Mouse (Mus musculus) forebrain, embryonic 13.5 days (tissue): ENCODE measurements at regions not wholly inside any gene's neighbourhood (a gene's known extent, or its start where the extent isn't known, plus 50 kb on each side); places are given as distances from the start of the nearest gene placed in this dataset.

Experiments
- ATAC-seq: fragments of 200-750 bp; cut with Nextera tagmentation; 2 replicates; pipeline ENCODE4 v1.8.0; 2017
- H3K27ac ChIP-seq: fragments of 300-500 bp; sonication (generic); 2 replicates; pipeline ENCODE4 v1.5.1; 2015; ENCODE audit warnings: inconsistent platforms, mild to moderate bottlenecking, moderate library complexity
- H3K27me3 ChIP-seq: fragments of 300-500 bp; sonication (generic); 2 replicates; pipeline ENCODE4 v1.6.1; 2015; ENCODE audit warnings: mild to moderate bottlenecking, inconsistent platforms
- H3K36me3 ChIP-seq: fragments of 300-500 bp; sonication (generic); 2 replicates; pipeline ENCODE4 v1.6.1; 2015; ENCODE audit warnings: mild to moderate bottlenecking, inconsistent platforms; ENCODE audit not compliant: poor library complexity, severe bottlenecking
- H3K4me1 ChIP-seq: fragments of 300-500 bp; sonication (generic); 2 replicates; pipeline ENCODE4 v1.6.1; 2015; ENCODE audit warnings: inconsistent platforms
- H3K4me2 ChIP-seq: fragments of 300-500 bp; sonication (generic); 2 replicates; pipeline ENCODE4 v1.6.1; 2015; ENCODE audit warnings: inconsistent platforms, mild to moderate bottlenecking, moderate library complexity
- H3K4me3 ChIP-seq: fragments of 300-500 bp; sonication (generic); 2 replicates; pipeline ENCODE4 v1.5.1; 2015; ENCODE audit warnings: mild to moderate bottlenecking, inconsistent platforms
- H3K9ac ChIP-seq: fragments of 300-500 bp; sonication (generic); 2 replicates; pipeline ENCODE4 v1.6.1; 2015; ENCODE audit warnings: mild to moderate bottlenecking, inconsistent platforms
- H3K9me3 ChIP-seq: fragments of 300-500 bp; sonication (generic); replicated peaks from 2 replicates; pipeline ENCODE4 v1.6.1; 2016; ENCODE audit warnings: inconsistent platforms
- WGBS: fragments of 180-500 bp; shearing (Covaris S2); methylation state at CpG from one replicate; pipeline ENCODE4 v1.1.7; 2015; 5-methylcytosine and 5-hydroxymethylcytosine counted together

- no peak overlapping the region for H3K9ac ChIP-seq
- no peaks in the 10 kb centered on the region for H3K4me1 ChIP-seq
- WGBS = 81% methylated on average over 1 of the region's 1 CpGs
- no peaks in the 10 kb centered on the region for H3K36me3 ChIP-seq
- H3K27me3 ChIP-seq = no peaks in the 10 kb centered on the region
- ATAC-seq = no peak
- H3K4me3 ChIP-seq = no peak overlapping the region
- H3K4me2 ChIP-seq = no peak overlapping the region
- H3K27ac ChIP-seq = no peak overlapping the region
- H3K9me3 ChIP-seq = no peaks in the 10 kb centered on the region
Measured at GRCm38 (mm10) chr4:35640866-35641265, 414.9 kb upstream of the C9orf72 start.

- WGBS = 67% methylated on average over 1 of the region's 1 CpGs
- Histone ChIP-seq H3K4me3 (no peak overlapping the region), H3K9ac (no peak overlapping the region), H3K27me3 (no peaks in the 10 kb centered on the region), H3K4me2 (no peak overlapping the region), H3K27ac (no peak overlapping the region), H3K36me3 (no peaks in the 10 kb centered on the region), H3K9me3 (no peaks in the 10 kb centered on the region), H3K4me1 (no peaks in the 10 kb centered on the region)
- no peak for ATAC-seq
Measured at GRCm38 (mm10) chr4:35606200-35606599, 380.2 kb upstream of the C9orf72 start.

- Histone ChIP-seq H3K4me2 (no peak overlapping the region), H3K36me3 (no peaks in the 10 kb centered on the region), H3K4me3 (no peak overlapping the region), H3K27ac (no peak overlapping the region), H3K4me1 (no peaks in the 10 kb centered on the region), H3K9me3 (no peaks in the 10 kb centered on the region; the same call in 1 of the 2 replicates), H3K27me3 (no peaks in the 10 kb centered on the region), H3K9ac (no peak overlapping the region)
- no peak for ATAC-seq
- 91% methylated on average over 1 of the region's 1 CpGs for WGBS
Measured at GRCm38 (mm10) chr4:35578086-35578485, 352.1 kb upstream of the C9orf72 start.

GRCm38 (mm10) chr4:35575179-35575974, 349.4 kb upstream of the C9orf72 start:
- Histone ChIP-seq H3K36me3 (no peaks in the 10 kb centered on the region), H3K9me3 (no peaks in the 10 kb centered on the region; the same call in 1 of the 2 replicates), H3K4me3 (no peak overlapping the region), H3K4me1 (0 out of 2 replicates have a peak, but pooled peaks cover 8% of the 10 kb centered on the region), H3K27ac (no peak overlapping the region), H3K4me2 (no peak overlapping the region), H3K27me3 (no peaks in the 10 kb centered on the region), H3K9ac (no peak overlapping the region)
- 82% methylated on average over 11 of the region's 11 CpGs for WGBS
- no peak for ATAC-seq

GRCm38 (mm10) chr4:35571541-35572447, 345.8 kb upstream of the C9orf72 start:
- no peaks in the 10 kb centered on the region for H3K27me3 ChIP-seq
- no peak overlapping the region for H3K27ac ChIP-seq
- 0 out of 2 replicates have a peak, but pooled peaks cover 8% of the 10 kb centered on the region for H3K4me1 ChIP-seq
- 46% methylated on average over 9 of the region's 9 CpGs for WGBS
- H3K4me2 ChIP-seq = no peak overlapping the region
- peak; percentile 55; the same call in 1 of the 2 replicates for ATAC-seq
- no peak overlapping the region for H3K4me3 ChIP-seq
- H3K9me3 ChIP-seq = no peaks in the 10 kb centered on the region
- no peak overlapping the region for H3K9ac ChIP-seq
- no peaks in the 10 kb centered on the region for H3K36me3 ChIP-seq

- no peak overlapping the region for H3K4me2 ChIP-seq
- no peak overlapping the region for H3K4me3 ChIP-seq
- no peaks in the 10 kb centered on the region for H3K36me3 ChIP-seq
- WGBS = 34% methylated on average over 1 of the region's 1 CpGs
- no peaks in the 10 kb centered on the region for H3K4me1 ChIP-seq
- H3K9ac ChIP-seq = no peak overlapping the region
- no peaks in the 10 kb centered on the region for H3K9me3 ChIP-seq
- no peak for ATAC-seq
- no peaks in the 10 kb centered on the region for H3K27me3 ChIP-seq
- no peak overlapping the region for H3K27ac ChIP-seq
Measured at GRCm38 (mm10) chr4:35561303-35561702, 335.3 kb upstream of the C9orf72 start.

GRCm38 (mm10) chr4:35560004-35560403, 334.0 kb upstream of the C9orf72 start:
- H3K9me3 ChIP-seq = no peaks in the 10 kb centered on the region
- no peak overlapping the region for H3K4me3 ChIP-seq
- ATAC-seq = no peak

GRCm38 (mm10) chr4:35553309-35553708, 327.3 kb upstream of the C9orf72 start:
- WGBS = 96% methylated on average over 1 of the region's 1 CpGs
- Histone ChIP-seq H3K27ac (no peak overlapping the region), H3K9ac (no peak overlapping the region), H3K9me3 (no peaks in the 10 kb centered on the region), H3K36me3 (no peaks in the 10 kb centered on the region), H3K4me3 (no peak overlapping the region), H3K4me1 (no peaks in the 10 kb centered on the region), H3K27me3 (no peaks in the 10 kb centered on the region), H3K4me2 (no peak overlapping the region)
- ATAC-seq = no peak

More at GRCm38 (mm10) chr4:35560004-35560403, 334.0 kb upstream of the C9orf72 start:
- Histone ChIP-seq H3K27me3 (no peaks in the 10 kb centered on the region), H3K4me1 (no peaks in the 10 kb centered on the region), H3K27ac (no peak overlapping the region), H3K9ac (no peak overlapping the region), H3K4me2 (no peak overlapping the region), H3K36me3 (no peaks in the 10 kb centered on the region)
- 74% methylated on average over 2 of the region's 2 CpGs for WGBS

- no peak for ATAC-seq
- Histone ChIP-seq H3K9ac (no peak overlapping the region), H3K9me3 (no peaks in the 10 kb centered on the region), H3K4me2 (no peak overlapping the region), H3K36me3 (no peaks in the 10 kb centered on the region), H3K4me3 (no peak overlapping the region), H3K27ac (no peak overlapping the region), H3K4me1 (no peaks in the 10 kb centered on the region), H3K27me3 (no peaks in the 10 kb centered on the region)
Measured at GRCm38 (mm10) chr4:35551988-35552387, 326.0 kb upstream of the C9orf72 start.

- H3K27ac ChIP-seq = no peak overlapping the region
- no peaks in the 10 kb centered on the region for H3K9me3 ChIP-seq
- ATAC-seq = no peak
- WGBS = 33% methylated on average over 6 of the region's 6 CpGs
- no peak overlapping the region for H3K9ac ChIP-seq
- H3K4me3 ChIP-seq = no peak overlapping the region
- no peak overlapping the region for H3K4me2 ChIP-seq
- 0 out of 2 replicates have a peak, but pooled peaks cover 6% of the 10 kb centered on the region for H3K4me1 ChIP-seq
- no peaks in the 10 kb centered on the region for H3K36me3 ChIP-seq
- no peaks in the 10 kb centered on the region for H3K27me3 ChIP-seq
Measured at GRCm38 (mm10) chr4:35534565-35535279, 308.7 kb upstream of the C9orf72 start.

GRCm38 (mm10) chr4:35534154-35534553, 308.2 kb upstream of the C9orf72 start:
- Histone ChIP-seq H3K27me3 (no peaks in the 10 kb centered on the region), H3K27ac (no peak overlapping the region), H3K36me3 (no peaks in the 10 kb centered on the region), H3K9ac (no peak overlapping the region), H3K9me3 (no peaks in the 10 kb centered on the region), H3K4me3 (no peak overlapping the region), H3K4me2 (no peak overlapping the region), H3K4me1 (0 out of 2 replicates have a peak, but pooled peaks cover 6% of the 10 kb centered on the region)
- ATAC-seq = peak; percentile 63; the same call in 1 of the 2 replicates
